24 mouse cellular contexts compared by ENCODE assay signal in genomic region chr13:102447310-102447709, GRCm38 (mm10).
DNase-seq lines count a peak whose midpoint lies in the region; ATAC-seq and TF ChIP-seq lines count a peak whose summit lies in the region.
"Had no signal": no experiment of that assay in that cellular context is flagged by ENCODE, and none has a peak within 500 bp of the region (broad histone marks: within the 10 kb centered on the region; RNA-seq: fewer than 3 reads in every experiment).

No protein-coding gene starts in this region.

- no peaks in the 10 kb centered on the region for H3K36me3 ChIP-seq in kidney, adult 2 months (ENCODE audit: control insufficient read depth, insufficient read depth, low read length)
- H3K36me3 ChIP-seq in stomach, embryonic 14.5 days (ENCODE audit: control insufficient read depth, insufficient read depth, low read length), result no peaks in the 10 kb centered on the region
- no peaks in the 10 kb centered on the region for H3K36me3 ChIP-seq in stomach, postnatal 0 days (ENCODE audit: control insufficient read depth, insufficient read depth, low read length)
- H3K36me3 ChIP-seq: G1E; heart, embryonic 15.5 days; stomach, embryonic 15.5 days had no signal

- DNase-seq in kidney, adult 2 months, result peak; percentile 44
- no peak for DNase-seq in kidney, adult 9 months
- DNase-seq in kidney, postnatal 10 days, result peak; percentile 15
- no peak for DNase-seq in kidney, postnatal 25 days
- DNase-seq in stomach, postnatal 0 days (ENCODE audit: low spot score), result no peak
- DNase-seq in right cerebral cortex, postnatal 36 days (ENCODE audit: low spot score in 2 of 2), result no peak
- DNase-seq: cerebellum, adult 18-20 months; cerebellum, postnatal 10 days; gastrocnemius, postnatal 14 days; layer of hippocampus, postnatal 36 days; left cerebral cortex, postnatal 4 days; liver; lung, postnatal 14 days; midbrain, embryonic 14.5 days; thymus, adult 18-20 months; thymus, postnatal 25 days had no signal

- TF ChIP-seq POLR2A in kidney, adult 2 months (IDR thresholded peaks at IDR 0.05; ENCODE audit: low read depth, low read length), result no peak

- ATAC-seq in stomach, embryonic 14.5 days (ENCODE audit: insufficient number of reproducible peaks, insufficient read depth, low FRiP score, low read depth), result no peak
- ATAC-seq in stomach, postnatal 0 days (ENCODE audit: low FRiP score, low TSS enrichment), result no peak
- ATAC-seq: forebrain, embryonic 13.5 days; hindbrain, embryonic 16.5 days; Patski had no signal

- no peak overlapping the region for H3K9ac ChIP-seq in stomach, embryonic 14.5 days (replicated peaks; ENCODE audit: low read depth, low read length)
- no peak overlapping the region for H3K9ac ChIP-seq in stomach, postnatal 0 days (ENCODE audit: low read length)
- H3K9ac ChIP-seq: forebrain, embryonic 13.5 days; heart, embryonic 15.5 days; liver, embryonic 14.5 days; stomach, embryonic 15.5 days had no signal

- H3K27ac ChIP-seq in kidney, adult 2 months (ENCODE audit: insufficient read depth, low read depth, low read length), result no peak overlapping the region
- peak overlapping the region; percentile 66; the same call in 1 of the 2 replicates for H3K27ac ChIP-seq in stomach, embryonic 14.5 days (ENCODE audit: low read length)
- no peak overlapping the region for H3K27ac ChIP-seq in stomach, postnatal 0 days (replicated peaks)
- H3K27ac ChIP-seq: forebrain, embryonic 13.5 days; heart, embryonic 15.5 days; liver, embryonic 14.5 days had no signal

- H3K27me3 ChIP-seq in kidney, adult 2 months (replicated peaks; ENCODE audit: control insufficient read depth, insufficient read depth, low read length), result no peaks in the 10 kb centered on the region
- no peaks in the 10 kb centered on the region for H3K27me3 ChIP-seq in stomach, embryonic 14.5 days (ENCODE audit: control insufficient read depth, insufficient read depth, low read length)
- H3K27me3 ChIP-seq in stomach, postnatal 0 days (ENCODE audit: control insufficient read depth, insufficient read depth, low read length), result no peaks in the 10 kb centered on the region
- H3K27me3 ChIP-seq: forebrain, embryonic 13.5 days; heart, embryonic 15.5 days; Patski; stomach, embryonic 15.5 days had no signal

- no peak for TF ChIP-seq CTCF in kidney, adult 2 months (conservative IDR thresholded peaks at IDR 0.05; ENCODE audit: insufficient read depth, insufficient read length, low read depth, low read length)
- no peak for TF ChIP-seq CTCF in stomach, postnatal 0 days (IDR thresholded peaks at IDR 0.05; ENCODE audit: low read depth)

- WGBS in kidney, adult 2 months, result 58% methylated on average over 5 of the region's 5 CpGs
- 62% methylated on average over 5 of the region's 5 CpGs for whole genome bisulfite sequencing in stomach, embryonic 14.5 days
- 55% methylated on average over 5 of the region's 5 CpGs for WGBS in stomach, postnatal 0 days

- TF ChIP-seq EP300 in stomach, postnatal 0 days (optimal IDR thresholded peaks at IDR 0.05), result no peak

- H3K4me3 ChIP-seq in kidney, adult 2 months (ENCODE audit: insufficient read depth, low read depth, low read length), result no peak overlapping the region
- H3K4me3 ChIP-seq in stomach, embryonic 14.5 days (ENCODE audit: low read depth, low read length), result no peak overlapping the region
- no peak overlapping the region for H3K4me3 ChIP-seq in stomach, postnatal 0 days (ENCODE audit: low read depth, low read length)
- H3K4me3 ChIP-seq: forebrain, embryonic 13.5 days; heart, embryonic 15.5 days; stomach, embryonic 15.5 days had no signal

- H3K9me3 ChIP-seq in stomach, embryonic 14.5 days (ENCODE audit: control insufficient read depth, low read depth, low read length), result no peaks in the 10 kb centered on the region
- no peaks in the 10 kb centered on the region for H3K9me3 ChIP-seq in stomach, postnatal 0 days (ENCODE audit: control insufficient read depth, low read length)
- H3K9me3 ChIP-seq: forebrain, embryonic 13.5 days; G1E; heart, embryonic 15.5 days; stomach, embryonic 15.5 days had no signal

- no peaks in the 10 kb centered on the region for H3K4me1 ChIP-seq in kidney, adult 2 months (ENCODE audit: control insufficient read depth, insufficient read depth, low read length)
- no peaks in the 10 kb centered on the region for H3K4me1 ChIP-seq in stomach, embryonic 14.5 days (ENCODE audit: control insufficient read depth, insufficient read depth, low read length)
- H3K4me1 ChIP-seq in stomach, postnatal 0 days (replicated peaks; ENCODE audit: control insufficient read depth, insufficient read depth), result no peaks in the 10 kb centered on the region
- H3K4me1 ChIP-seq: heart, embryonic 15.5 days; stomach, embryonic 15.5 days had no signal

- H3K4me2 ChIP-seq in stomach, embryonic 14.5 days (replicated peaks; ENCODE audit: low read depth, low read length), result no peak overlapping the region
- no peak overlapping the region for H3K4me2 ChIP-seq in stomach, postnatal 0 days (replicated peaks; ENCODE audit: low read depth)
- H3K4me2 ChIP-seq: forebrain, embryonic 13.5 days; heart, embryonic 15.5 days; stomach, embryonic 15.5 days had no signal

Comparison
In these comparisons a context has a peak if more than half of its experiments do, and no peak if none do; other contexts are left out.
1. DNase-seq: peak in kidney, adult 2 months (single experiment) and kidney, postnatal 10 days (single experiment); none in kidney, adult 9 months (single experiment), kidney, postnatal 25 days (0 of 2), stomach, postnatal 0 days (single experiment) and right cerebral cortex, postnatal 36 days (0 of 2).